Mouse (Mus musculus) stomach, postnatal 0 days (tissue): ENCODE results near the gene Apbb2.

Source experiments
- CTCF ChIP-seq: IDR thresholded peaks from 2 replicates; pipeline ENCODE4 v1.5.1; 2016; ENCODE audit warnings: antibody characterized with exemption, low read depth, mild to moderate bottlenecking, moderate library complexity
- EP300 ChIP-seq: optimal IDR thresholded peaks from 2 replicates; pipeline ENCODE3; 2016; ENCODE audit warnings: antibody characterized with exemption

DNA sequence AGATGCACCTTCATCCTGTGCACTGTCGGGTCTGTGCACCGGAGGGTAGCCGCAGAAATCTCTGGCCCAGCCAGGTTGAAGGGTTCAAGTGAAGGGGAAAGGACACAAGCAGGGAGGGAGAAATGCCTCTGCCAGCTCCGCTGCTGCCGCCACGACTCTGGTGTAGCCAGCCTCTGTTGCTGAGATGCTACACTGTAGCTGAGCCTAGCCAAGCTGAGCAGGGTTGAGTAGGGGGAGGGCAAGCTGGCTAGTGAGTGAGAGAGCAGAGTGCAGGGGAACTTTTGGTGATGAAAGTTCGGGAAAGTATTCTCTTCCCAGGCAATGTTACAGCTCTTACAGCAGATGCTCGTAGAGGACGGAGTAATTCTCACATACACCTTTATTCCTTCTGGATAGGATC lies 66.3 kb downstream of the Apbb2 start:
- TF ChIP-seq EP300, result no peak
- TF ChIP-seq CTCF, result no peak
